Mouse (Mus musculus) liver, adult 10 weeks (tissue): Measurements from ENCODE around the gene Arcn1. TPM values are rescaled to one million over a fixed set of nuclear protein-coding genes. Genes with fewer than 3 reads are reported as not detected.

Source experiments
- polyA plus RNA-seq: library from polyadenylated mRNA; stranded (reverse); fragments of 350-450 nt; fragmentation: Illumina TruSeq; extraction: RNeasy Lipid Tissue Mini Kit (QIAGEN cat#74804); gene quantifications from one replicate; pipeline ENCODE4 v1.2.3, GENCODE M21; 2014; ENCODE audit warnings: low read depth, low replicate concordance

Gene Arcn1
- polyA plus RNA-seq: 170 TPM

DNA sequence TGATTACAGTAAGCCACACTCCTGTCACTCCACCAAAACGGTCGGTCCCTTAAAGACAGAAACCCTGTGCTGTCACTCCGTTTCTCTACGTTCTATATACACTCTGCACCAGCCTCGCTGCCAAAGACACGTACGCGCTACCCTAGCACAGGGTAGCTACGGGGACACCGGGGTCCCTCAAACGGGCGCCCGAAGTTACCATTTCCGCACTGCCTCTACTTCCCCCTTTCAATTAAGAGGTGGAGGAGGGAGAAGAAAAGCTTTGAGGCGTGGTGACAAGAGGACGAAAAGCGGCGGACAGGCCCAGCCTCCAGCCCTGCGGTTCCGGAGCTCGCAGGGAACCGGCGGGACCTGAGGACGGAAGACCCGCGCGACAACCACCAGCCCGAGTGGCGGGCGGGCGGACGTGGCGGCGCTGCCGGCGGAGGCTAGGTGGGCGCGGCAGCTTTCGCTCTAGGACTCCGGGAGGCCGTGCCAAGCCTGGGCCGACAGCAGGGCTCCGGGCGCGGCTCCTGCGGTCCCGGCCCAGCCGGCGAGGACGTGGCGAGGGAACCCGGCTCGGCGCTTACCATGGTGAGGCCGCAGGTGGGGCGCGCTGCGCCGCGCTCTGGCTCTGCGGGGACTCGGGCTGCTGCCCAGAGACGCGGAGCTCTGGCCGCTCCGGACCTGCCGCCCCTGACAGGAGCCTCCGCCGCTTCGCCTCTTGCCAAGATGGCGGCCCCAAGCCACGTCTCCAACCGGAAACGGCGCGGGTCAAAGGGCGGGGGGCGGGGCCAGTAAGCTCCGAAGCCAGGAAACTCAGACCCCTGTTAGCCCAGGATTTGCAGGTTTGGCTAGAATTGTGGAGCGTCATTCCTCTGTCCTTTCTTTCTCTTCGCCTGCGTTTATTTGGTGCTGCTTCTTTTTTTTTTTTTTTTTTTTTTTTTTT lies at the start of gene Arcn1, which contains the start of gene Ift46:
Gene Arcn1 (minus strand): TSS at position 745 of the 928 bp plus-strand sequence.
Gene Ift46 (plus strand): TSS at position 808 of the 928 bp plus-strand sequence.

DNA sequence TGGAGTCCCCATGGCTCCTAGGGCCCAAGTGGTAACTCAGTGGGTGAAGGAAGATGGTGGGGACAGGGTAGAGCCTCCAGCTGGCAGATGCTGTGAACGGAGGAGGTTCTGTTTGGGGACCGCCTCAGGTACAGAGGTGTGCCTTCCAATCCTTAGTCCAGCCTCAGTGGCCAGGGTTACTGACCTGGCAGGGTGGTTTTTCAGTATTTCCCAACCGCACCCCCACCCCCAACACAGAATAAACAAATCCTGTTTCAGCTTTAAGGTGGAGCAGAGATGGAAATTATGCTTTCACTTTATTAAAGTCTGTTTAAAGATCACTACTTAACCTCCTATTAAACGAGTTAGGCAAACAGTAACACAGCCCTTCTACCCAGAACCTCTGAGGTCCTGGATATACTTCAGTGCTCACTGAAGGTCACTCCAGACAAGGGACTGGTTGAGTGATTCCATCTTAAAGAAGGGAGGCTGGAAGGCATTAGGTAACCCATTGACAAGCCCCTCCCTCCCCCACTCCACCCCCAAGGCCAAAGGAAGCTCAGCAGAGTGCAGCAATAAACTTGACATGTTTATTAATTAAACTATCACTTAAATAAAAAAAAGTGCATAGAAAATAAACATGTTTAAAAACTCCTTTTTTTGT lies 35.3 kb upstream of the Arcn1 start, which contains the start of gene Ttc36:
Gene Ttc36 (minus strand): TSS at position 265 of the 643 bp plus-strand sequence.

DNA sequence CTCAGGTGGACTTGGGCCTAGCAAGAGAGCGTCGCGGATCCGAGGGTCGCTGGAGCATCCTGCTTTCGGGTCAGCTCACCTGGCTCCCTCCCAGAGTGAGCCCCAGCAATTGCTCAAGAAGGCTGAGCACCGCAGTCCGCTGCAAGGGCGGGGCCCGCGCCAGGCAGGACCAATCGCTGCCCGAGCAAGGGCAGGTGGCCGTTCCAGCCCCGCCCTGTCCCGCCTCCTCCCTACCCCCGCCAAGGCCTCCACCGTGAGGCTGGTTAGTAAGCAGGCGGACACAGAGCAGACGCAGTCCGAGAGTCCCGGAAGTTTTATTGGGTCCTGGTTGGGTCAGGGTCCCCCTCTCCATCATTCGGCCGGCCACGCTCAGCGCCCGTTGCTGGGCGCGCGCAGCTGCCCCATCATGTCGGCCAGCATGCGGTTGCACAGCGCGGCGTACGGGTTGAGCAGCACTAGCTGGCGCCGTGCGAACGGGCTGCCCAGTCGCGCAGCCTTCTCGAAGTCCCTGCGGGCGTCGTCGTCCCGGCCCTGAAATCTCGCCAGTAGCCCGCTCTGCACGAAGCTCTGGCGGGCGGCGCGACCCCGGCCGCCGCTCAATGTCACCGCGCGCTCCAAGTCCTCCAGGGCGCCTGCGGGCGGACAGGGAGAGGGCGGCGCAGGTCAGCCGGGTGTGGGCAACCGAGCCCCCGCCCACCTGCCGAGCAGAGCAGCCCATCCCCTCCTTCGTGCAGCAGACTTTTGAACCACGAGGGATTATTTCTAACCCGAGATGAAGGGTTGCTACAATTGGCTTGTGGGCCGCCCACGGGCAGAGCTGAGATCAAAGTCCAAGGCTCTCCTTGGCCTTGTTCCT lies 31.7 kb upstream of the Arcn1 start, which contains the start of gene Tmem25:
Gene Tmem25 (minus strand): TSS at position 206 of the 856 bp plus-strand sequence.

DNA sequence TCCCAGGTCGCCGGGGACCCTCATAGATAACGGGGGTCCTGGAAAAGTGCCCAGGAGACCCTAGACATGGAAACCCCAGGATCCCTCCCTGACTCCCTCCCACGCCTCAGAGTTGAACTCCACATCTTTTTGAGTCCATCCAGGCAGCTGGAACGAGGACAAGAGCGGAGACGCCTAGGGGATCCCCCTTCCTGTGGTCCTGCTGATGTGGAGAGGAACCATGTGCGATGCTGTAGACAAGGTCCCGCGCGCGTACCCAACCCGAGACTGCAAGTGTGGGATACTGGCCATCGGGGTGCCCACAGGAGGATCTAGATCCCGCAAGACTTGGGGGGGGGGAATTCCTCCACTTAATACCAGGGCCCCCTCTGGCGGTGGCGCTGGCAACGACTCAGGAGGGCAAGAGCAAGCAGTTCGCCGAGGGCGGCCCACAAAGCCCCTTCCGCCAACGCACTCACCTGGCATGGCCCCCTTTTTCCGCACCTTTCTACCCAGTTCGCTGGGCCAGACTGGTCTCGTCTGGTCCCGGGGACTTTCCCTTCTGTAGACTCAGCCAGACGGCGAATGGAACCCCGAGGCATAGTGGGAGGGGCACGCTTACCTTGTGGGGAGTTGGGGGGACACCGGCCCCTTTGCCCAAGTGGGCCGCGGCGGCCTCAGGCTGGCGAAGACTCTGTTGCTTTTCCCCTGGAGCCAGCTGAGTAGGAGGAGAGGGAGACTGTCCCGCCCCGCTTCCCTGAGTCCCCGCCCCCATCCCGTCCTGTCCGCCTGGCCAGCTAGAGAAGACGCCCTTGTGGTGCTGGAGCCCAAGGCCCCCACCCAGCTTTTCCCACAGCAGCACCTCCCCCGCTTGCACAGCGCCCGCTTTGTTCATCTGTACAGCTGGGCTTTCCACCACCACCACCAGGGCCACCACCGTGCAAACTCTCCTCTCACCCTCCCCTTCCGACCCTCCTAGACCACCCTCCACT lies 32.8 kb downstream of the Arcn1 start, which contains the start of gene Phldb1:
Gene Phldb1 (minus strand): TSS at position 675 of the 971 bp plus-strand sequence.

Other genes with a start within 250 kb of the Arcn1 start
- gene Cxcr5, start 206.0 kb downstream of the Arcn1 start, polyA plus RNA-seq: 0.24 TPM
- 60.4 TPM for gene Ddx6, start 163.0 kb downstream of the Arcn1 start, polyA plus RNA-seq
- 0.37 TPM for gene Treh, start 94.6 kb downstream of the Arcn1 start, polyA plus RNA-seq
- not detected for gene Phldb1, start 32.6 kb downstream of the Arcn1 start, polyA plus RNA-seq
- gene Ift46, start 63 bp upstream of the Arcn1 start, polyA plus RNA-seq: 22.3 TPM
- gene Tmem25, start 31.5 kb upstream of the Arcn1 start, polyA plus RNA-seq: 8.2 TPM
- gene Ttc36, start 35.2 kb upstream of the Arcn1 start, polyA plus RNA-seq: 104 TPM
- gene Kmt2a, start 113.5 kb upstream of the Arcn1 start, polyA plus RNA-seq: 3.3 TPM
- 492 TPM for gene Atp5l, start 152.9 kb upstream of the Arcn1 start, polyA plus RNA-seq
- 56.6 TPM for gene Ube4a, start 197.8 kb upstream of the Arcn1 start, polyA plus RNA-seq
- 1.4 TPM for gene Cd3g, start 212.6 kb upstream of the Arcn1 start, polyA plus RNA-seq
- gene Cd3d, start 213.9 kb upstream of the Arcn1 start, polyA plus RNA-seq: 0.24 TPM
- gene Cd3e, start 241.8 kb upstream of the Arcn1 start, polyA plus RNA-seq: 0.58 TPM